Mouse (Mus musculus) kidney, postnatal 0 days (tissue): Measurements from ENCODE around the gene Col6a1. TPM values are rescaled to one million over a fixed set of nuclear protein-coding genes. Genes with fewer than 3 reads are reported as not detected.

Source experiments
- ATAC-seq: fragments of 200-750 bp; cut with Nextera tagmentation; replicated peaks from 2 replicates; pipeline ENCODE4 v1.8.0; 2017; ENCODE audit warnings: low read depth, moderate number of reproducible peaks, moderate TSS enrichment, moderate library complexity; ENCODE audit not compliant: low FRiP score
- DNase-seq: peaks from one replicate; pipeline ENCODE4 v3.0.0-alpha.2; 2016; ENCODE audit warnings: low spot score
- H3K27ac ChIP-seq: fragments of 300-500 bp; sonication (generic); 2 replicates; pipeline ENCODE4 v1.5.1; 2014; ENCODE audit warnings: mild to moderate bottlenecking
- H3K27me3 ChIP-seq: fragments of 300-500 bp; sonication (generic); 2 replicates; pipeline ENCODE4 v1.6.1; 2014; ENCODE audit warnings: low read length, mixed read lengths; ENCODE audit not compliant: insufficient read depth
- H3K36me3 ChIP-seq: fragments of 300-500 bp; sonication (generic); 2 replicates; pipeline ENCODE4 v1.6.1; 2014; ENCODE audit warnings: low read length, mixed read lengths; ENCODE audit not compliant: insufficient read depth
- H3K4me1 ChIP-seq: fragments of 300-500 bp; sonication (generic); replicated peaks from 2 replicates; pipeline ENCODE4 v1.6.1; 2014; ENCODE audit warnings: antibody characterized with exemption, low read length, mixed read lengths; ENCODE audit not compliant: insufficient read depth
- H3K4me2 ChIP-seq: fragments of 300-500 bp; sonication (generic); 2 replicates; pipeline ENCODE4 v1.6.1; 2014; ENCODE audit warnings: mild to moderate bottlenecking, low read length, moderate library complexity, mixed read lengths
- H3K4me3 ChIP-seq: fragments of 300-500 bp; sonication (generic); replicated peaks from 2 replicates; pipeline ENCODE4 v1.5.1; 2014; ENCODE audit warnings: low read depth, low read length
- H3K9ac ChIP-seq: fragments of 300-500 bp; sonication (generic); 2 replicates; pipeline ENCODE4 v1.6.1; 2014; ENCODE audit warnings: low read depth, low read length
- H3K9me3 ChIP-seq: fragments of 300-500 bp; sonication (generic); replicated peaks from 2 replicates; pipeline ENCODE4 v1.6.1; 2016; ENCODE audit warnings: low read length, inconsistent platforms, mixed read lengths
- CTCF ChIP-seq: IDR thresholded peaks from 2 replicates; pipeline ENCODE4 v1.5.1; 2016; ENCODE audit warnings: antibody characterized with exemption, low read depth, mild to moderate bottlenecking, moderate library complexity
- WGBS: fragments of 180-500 bp; shearing (Covaris S2); extraction: QIAGEN DNeasy Blood & Tissue Kit; methylation state at CpG from one replicate; pipeline ENCODE4 v1.1.7; 2014; 5-methylcytosine and 5-hydroxymethylcytosine counted together
- polyA plus RNA-seq: library from polyadenylated mRNA; unstranded; fragments of >200 nt; fragmentation: Nextera tagmentation; extraction: Ambion mirVana; gene quantifications from 2 replicates; pipeline ENCODE4 v1.2.1, GENCODE M21; 2015

Gene Col6a1
- polyA plus RNA-seq, 1 experiment from 2014 or later = 81.3 TPM

DNA sequence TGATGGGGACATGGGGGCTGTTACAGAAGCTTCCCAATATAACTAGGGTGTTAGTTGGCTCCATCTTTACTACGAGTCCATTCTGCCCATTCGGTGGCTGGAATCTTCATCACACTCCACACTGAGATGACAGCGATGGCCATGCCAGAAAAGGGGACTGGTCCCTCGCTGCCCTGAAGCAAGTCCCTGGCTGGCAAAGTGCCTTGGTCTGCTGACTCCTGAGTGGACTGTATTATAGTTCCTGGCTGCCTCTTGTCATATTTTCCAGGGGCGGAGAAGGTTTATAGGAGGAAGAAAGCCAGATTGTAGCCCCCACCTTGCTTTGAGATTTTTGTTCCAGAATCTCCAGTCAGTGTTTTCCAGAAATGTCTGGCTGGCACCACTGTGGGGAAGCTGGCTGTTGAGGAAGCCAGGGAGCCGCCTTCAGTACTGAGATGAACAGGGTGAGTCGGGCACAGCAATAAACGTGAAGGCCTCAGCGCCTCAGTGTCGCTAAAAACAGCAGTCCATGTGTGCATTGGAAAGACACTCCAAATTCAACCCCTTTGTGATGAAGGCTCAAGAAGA lies 40.4 kb downstream of the Col6a1 start:
- TF ChIP-seq CTCF = no peak

DNA sequence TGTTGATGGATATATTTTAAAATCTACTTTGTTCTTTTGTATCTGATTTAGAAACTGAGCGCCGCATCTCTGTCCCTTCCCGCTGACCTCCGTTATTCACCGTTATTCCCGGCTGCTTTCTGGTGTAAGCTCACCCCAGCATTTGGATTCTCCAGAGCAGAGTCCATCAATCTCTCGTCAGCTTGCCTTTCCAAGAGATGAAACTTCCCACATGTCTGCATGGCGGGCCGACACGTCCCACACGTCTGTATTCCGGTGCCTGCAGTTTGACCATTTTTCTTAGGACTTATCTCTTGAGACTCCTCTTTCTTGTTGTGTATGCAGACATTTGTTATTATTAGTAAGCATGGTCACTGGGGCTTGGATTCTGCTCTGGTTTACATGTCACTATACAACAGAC lies 42.0 kb downstream of the Col6a1 start:
- Histone ChIP-seq H3K27me3 (no peaks in the 10 kb centered on the region), H3K36me3 (no peaks in the 10 kb centered on the region), H3K4me2 (no peak overlapping the region), H3K27ac (no peak overlapping the region), H3K9me3 (no peaks in the 10 kb centered on the region), H3K4me3 (no peak overlapping the region), H3K4me1 (no peaks in the 10 kb centered on the region), H3K9ac (no peak overlapping the region)
- 23% methylated on average over 12 of the region's 12 CpGs for WGBS
- DNase-seq (peak; percentile 61), ATAC-seq (no peak)
- no peak for TF ChIP-seq CTCF

More for the DNA sequence above, 40.4 kb downstream of the Col6a1 start:
- no peak for ATAC-seq
- H3K9me3 ChIP-seq = no peaks in the 10 kb centered on the region
- H3K4me1 ChIP-seq = no peaks in the 10 kb centered on the region
- H3K27ac ChIP-seq = no peak overlapping the region
- DNase-seq = no peak
- H3K27me3 ChIP-seq = no peaks in the 10 kb centered on the region
- no peaks in the 10 kb centered on the region for H3K36me3 ChIP-seq
- no peak overlapping the region for H3K4me2 ChIP-seq
- 88% methylated on average over 10 of the region's 10 CpGs for WGBS
- H3K4me3 ChIP-seq = no peak overlapping the region
- no peak overlapping the region for H3K9ac ChIP-seq

DNA sequence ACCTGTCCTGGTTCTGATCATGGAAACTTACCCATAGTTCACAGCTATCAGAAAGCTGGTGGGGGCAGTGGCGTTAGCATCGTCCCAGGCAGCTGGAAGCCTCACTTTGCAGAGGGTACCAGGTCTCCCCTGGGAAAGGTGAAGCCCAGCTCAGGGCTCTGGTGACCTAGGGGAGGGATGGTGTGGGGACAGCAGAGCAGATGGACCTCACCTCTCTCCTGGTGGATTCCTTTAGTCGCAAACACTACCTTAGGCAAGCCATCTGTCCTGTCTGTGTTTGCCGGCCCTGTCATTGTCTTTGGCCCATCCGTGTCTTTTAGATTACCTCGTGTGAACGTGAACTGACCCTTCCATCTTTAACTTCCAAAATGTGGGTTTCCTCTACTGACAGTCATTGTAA lies 42.5 kb downstream of the Col6a1 start:
- no peak for DNase-seq
- Histone ChIP-seq H3K9ac (no peak overlapping the region), H3K36me3 (no peaks in the 10 kb centered on the region), H3K27me3 (no peaks in the 10 kb centered on the region), H3K4me1 (no peaks in the 10 kb centered on the region), H3K4me2 (no peak overlapping the region), H3K4me3 (no peak overlapping the region), H3K27ac (no peak overlapping the region), H3K9me3 (no peaks in the 10 kb centered on the region)
- ATAC-seq = no peak
- 39% methylated on average over 7 of the region's 7 CpGs for WGBS
- no peak for TF ChIP-seq CTCF

DNA sequence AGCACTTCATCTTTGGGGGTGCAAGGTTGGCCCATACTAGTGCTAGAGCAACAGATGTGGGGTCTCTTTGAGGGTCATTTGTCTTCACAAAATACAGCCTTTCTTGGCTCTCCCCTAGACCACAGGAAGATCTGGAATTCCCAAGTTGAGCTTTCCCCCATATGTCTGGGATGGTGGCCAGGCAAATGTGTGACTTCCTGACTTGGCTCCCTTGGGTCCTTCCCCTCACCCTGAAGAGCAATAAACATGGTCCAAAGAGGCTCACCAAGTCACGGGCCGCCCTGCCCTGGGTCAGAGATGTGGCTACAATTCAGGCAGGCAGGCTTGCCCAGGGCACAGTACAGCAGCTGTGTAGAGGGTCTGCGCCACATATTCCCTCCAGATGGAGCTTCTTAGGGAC lies 44.1 kb downstream of the Col6a1 start:
- Histone ChIP-seq H3K27me3 (no peaks in the 10 kb centered on the region), H3K4me2 (no peak overlapping the region), H3K9me3 (no peaks in the 10 kb centered on the region), H3K4me3 (no peak overlapping the region), H3K4me1 (no peaks in the 10 kb centered on the region), H3K36me3 (no peaks in the 10 kb centered on the region), H3K27ac (peak overlapping the region; percentile 57), H3K9ac (no peak overlapping the region)
- peak; percentile 75 for DNase-seq
- 70% methylated on average over 3 of the region's 3 CpGs for WGBS
- TF ChIP-seq CTCF = no peak
- 0 out of 2 replicates have a peak, but pooled peaks have one; percentile 17 for ATAC-seq

DNA sequence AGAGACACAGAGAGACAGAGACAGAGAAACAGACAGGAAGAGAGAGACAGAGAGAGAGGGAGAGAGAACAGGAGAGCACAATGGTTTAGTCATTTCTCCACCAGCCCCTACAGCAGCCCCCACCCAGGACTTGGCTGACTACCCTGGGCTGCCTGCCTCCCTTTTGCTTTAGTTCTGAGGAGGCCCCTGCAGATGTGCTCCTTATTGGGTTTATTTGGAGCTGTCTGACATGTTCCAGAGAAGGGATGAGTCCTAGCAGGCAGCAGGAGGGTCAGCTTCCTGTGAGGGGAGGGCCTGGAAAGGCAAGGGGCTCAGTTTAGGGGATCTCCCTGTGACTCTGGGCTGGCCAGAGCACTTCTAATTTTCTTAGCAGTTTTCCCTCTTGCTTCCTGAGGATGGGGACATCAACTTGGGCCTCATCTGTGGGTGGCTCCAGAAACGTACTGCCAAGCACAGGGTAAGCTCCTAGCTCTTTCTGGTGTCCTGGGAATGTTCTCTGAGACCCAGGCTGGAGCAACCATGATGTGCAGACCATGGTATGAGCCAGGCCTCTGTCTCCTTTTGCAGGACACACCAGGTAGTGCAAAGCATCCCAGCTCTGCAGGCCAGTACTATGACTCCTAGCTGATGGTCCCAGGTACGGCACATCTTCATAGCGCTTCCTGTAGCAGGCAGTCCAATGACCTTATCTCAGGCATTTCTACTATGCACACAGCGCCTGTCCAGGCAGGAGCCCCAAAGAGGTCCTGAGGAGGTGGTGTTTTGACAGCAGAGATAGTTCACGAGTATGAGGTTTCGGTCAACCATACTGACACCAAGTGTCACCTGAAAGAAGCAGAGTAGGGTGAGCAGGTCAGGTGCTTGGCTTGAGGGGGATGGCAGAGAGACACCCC lies 45.0 kb downstream of the Col6a1 start:
- TF ChIP-seq CTCF = no peak
- 80% methylated on average over 6 of the region's 6 CpGs for WGBS
- Histone ChIP-seq H3K36me3 (no peaks in the 10 kb centered on the region), H3K27me3 (no peaks in the 10 kb centered on the region), H3K4me3 (no peak overlapping the region), H3K4me2 (no peak overlapping the region), H3K9ac (no peak overlapping the region), H3K9me3 (no peaks in the 10 kb centered on the region), H3K27ac (peak overlapping the region; percentile 22; the same call in 1 of the 2 replicates), H3K4me1 (no peaks in the 10 kb centered on the region)
- no peak for ATAC-seq
- no peak for DNase-seq

DNA sequence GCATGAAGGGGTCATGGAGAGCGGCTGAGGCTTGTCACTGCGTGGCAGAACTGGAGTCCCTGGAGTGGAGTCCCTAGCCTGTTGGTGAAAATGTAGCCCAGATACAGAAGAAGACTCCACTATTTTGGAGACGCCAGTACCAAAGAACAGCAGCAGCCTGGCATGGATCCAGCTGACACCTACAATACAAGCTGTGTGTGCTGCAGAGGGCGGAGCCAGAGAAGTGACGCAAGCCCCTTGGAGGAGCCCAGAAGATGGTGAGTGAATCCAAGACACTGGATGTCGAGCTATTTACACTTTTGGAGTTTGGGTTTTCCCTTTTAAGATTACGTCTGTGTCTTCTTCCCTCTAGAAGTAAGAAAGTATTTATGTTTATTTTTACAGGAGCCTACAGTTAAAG lies 47.8 kb downstream of the Col6a1 start:
- H3K4me3 ChIP-seq = no peak overlapping the region
- no peaks in the 10 kb centered on the region for H3K36me3 ChIP-seq
- ATAC-seq (no peak), DNase-seq (no peak)
- H3K4me1 ChIP-seq = no peaks in the 10 kb centered on the region
- H3K27ac ChIP-seq = no peak overlapping the region
- 67% methylated on average over 7 of the region's 7 CpGs for WGBS
- H3K27me3 ChIP-seq = no peaks in the 10 kb centered on the region
- no peak overlapping the region for H3K4me2 ChIP-seq
- no peaks in the 10 kb centered on the region for H3K9me3 ChIP-seq
- TF ChIP-seq CTCF = no peak
- H3K9ac ChIP-seq = no peak overlapping the region
